Mouse (Mus musculus) CD4-positive helper T cell, adult 2 months (primary cell): ENCODE data around the gene Rad54l2.

Experiments
- DNase-seq: peaks from one replicate; pipeline ENCODE4 v3.0.0-alpha.2; 2012; ENCODE audit warnings: low read depth, missing footprints, low spot score

Rad54l2 gene

DNA sequence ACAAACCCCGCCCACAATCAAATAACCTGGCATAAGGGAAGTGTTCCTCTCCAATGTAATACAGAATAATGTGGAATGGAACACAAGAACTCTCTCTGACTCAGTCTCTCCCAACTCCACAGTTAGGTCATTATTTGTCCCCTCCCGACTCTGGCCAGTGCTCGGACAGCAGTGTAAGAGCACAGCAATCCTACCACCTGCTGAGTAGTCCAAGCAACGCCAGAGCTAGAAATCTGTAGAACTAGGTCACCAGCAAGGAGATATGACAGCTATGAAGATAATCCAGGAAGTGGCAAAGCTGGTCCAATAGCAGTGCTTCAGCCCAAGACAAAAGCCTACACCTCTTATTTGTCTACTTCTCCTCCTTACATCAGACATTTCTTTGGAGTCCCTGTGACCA lies 112.4 kb downstream of the Rad54l2 start:
- DNase-seq, result no peak

- DNase-seq, result no peak
Measured at GRCm38 (mm10) chr9:106675965-106676364, 113.0 kb downstream of the Rad54l2 start.

DNA sequence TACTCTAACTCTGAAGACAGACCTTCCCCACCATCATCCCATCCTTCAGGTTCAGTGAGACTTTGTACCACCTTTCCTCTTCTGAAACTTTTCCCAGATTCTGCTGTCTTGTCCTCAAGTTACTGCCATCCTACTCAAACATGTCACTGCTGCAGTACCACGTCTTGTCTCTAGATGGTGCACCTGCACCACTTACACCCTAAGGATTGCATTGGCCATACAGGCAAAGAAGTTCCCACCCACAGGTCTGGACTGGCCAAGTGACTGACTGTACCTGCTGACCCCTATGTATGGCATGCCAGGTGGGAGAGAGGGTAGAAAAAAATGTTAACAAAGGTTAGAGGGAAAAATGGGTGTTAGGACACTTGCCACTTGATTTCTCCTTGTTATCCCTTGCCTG lies 113.5 kb downstream of the Rad54l2 start:
- peak; percentile 75 for DNase-seq

DNA sequence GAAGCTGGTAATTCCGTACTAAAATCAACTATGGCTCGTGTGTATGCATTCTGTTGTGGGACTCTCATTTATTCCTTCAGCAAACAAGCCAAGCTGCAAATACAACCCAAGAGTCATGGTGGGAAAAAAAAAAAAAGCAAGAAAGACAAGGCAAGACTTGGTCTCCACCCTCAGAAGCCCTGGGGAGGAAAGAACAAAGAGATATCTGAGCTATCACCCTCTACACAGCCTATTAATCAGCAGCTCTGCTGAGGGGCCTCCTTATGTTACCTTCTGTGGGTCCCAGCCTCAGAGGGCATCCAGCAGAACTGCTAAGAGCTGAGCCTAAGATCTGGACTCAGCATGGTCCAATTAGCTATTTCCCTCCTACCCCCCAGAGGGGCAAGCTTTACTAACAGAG lies 115.1 kb downstream of the Rad54l2 start:
- DNase-seq, result no peak

GRCm38 (mm10) chr9:106664856-106665255 lies 124.1 kb downstream of the Rad54l2 start:
- DNase-seq, result no peak

DNA sequence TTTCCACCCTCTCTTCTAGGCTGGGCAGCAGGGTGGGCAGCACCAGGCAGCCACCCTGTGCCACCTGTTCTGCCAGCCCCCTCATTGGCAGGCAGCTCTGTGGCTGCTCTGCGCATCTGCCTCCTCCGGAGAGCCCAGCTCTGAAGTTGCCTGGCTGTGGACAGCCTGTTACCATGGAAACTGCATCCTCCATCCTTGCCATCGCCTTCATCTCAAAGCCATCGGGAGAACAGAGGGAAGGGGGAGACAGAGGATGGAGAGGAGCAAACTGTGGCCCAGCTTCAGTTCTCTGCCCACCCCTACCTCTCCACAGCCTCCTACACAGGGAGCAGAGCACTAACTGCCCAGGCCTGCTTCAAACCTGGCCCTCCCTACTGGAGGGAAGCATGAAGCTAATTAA lies 124.6 kb downstream of the Rad54l2 start:
- no peak for DNase-seq

DNA sequence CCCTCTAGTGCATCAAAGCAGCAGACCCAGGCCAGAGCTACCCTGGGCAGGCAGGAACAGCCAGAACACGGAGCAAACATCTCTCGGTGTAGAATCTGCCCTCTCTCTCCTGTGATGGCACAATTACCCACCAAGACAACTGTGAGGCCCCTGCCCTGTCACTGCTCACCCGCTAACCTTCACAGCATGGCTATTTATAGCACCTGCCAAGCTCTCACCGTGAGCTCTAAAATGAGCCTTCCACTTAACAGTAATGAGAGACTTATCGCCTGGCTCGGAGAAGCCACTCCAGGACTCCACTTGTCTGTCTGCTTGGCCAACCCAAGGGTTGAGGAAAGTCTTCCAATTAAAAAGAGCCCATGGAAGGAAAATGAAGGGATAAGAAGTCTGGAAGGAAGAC lies 125.8 kb downstream of the Rad54l2 start:
- DNase-seq, result no peak

DNA sequence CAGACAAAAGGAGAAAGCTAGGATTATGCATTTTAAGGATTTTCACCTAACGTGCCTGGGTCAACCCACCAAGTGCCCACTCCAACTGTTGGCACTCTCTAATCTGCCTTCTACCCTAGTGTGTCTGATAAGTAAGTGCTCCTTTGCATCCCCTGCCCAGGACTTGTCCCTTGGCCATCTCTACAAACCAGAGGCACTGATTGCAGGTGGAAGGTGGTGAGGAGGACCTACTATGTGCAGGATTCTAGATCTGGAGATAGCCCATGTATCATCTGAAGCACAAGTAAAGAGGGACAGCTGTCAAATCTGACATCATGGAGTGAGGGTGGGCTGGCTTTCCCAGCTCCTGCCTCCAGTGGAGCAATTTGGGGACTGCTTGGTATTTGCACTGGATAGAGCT lies 129.1 kb downstream of the Rad54l2 start:
- DNase-seq, result no peak

DNA sequence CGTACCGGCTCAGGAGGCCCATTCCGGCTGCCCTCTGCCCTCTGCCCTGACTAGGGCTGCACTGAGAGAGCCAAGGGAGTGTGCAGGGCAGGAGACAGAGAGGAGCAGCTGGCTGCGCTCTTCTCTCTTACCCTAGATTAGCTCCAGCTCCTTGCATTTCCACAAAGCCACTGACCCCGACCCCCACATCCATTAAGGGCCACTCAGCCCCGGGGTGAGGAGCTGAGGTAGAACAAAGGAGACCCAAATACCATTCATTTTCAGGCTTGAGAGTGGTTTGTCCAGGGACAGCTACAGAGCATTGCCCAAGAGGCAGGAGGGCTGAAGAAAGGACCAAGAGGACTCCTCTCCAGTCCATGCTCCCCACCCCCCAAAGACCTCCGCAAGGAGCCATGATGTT lies 129.6 kb downstream of the Rad54l2 start:
- DNase-seq, result no peak

GRCm38 (mm10) chr9:106657592-106657991 lies 131.4 kb downstream of the Rad54l2 start:
- DNase-seq, result no peak

GRCm38 (mm10) chr9:106656820-106657219 lies 132.2 kb downstream of the Rad54l2 start:
- no peak for DNase-seq

DNA sequence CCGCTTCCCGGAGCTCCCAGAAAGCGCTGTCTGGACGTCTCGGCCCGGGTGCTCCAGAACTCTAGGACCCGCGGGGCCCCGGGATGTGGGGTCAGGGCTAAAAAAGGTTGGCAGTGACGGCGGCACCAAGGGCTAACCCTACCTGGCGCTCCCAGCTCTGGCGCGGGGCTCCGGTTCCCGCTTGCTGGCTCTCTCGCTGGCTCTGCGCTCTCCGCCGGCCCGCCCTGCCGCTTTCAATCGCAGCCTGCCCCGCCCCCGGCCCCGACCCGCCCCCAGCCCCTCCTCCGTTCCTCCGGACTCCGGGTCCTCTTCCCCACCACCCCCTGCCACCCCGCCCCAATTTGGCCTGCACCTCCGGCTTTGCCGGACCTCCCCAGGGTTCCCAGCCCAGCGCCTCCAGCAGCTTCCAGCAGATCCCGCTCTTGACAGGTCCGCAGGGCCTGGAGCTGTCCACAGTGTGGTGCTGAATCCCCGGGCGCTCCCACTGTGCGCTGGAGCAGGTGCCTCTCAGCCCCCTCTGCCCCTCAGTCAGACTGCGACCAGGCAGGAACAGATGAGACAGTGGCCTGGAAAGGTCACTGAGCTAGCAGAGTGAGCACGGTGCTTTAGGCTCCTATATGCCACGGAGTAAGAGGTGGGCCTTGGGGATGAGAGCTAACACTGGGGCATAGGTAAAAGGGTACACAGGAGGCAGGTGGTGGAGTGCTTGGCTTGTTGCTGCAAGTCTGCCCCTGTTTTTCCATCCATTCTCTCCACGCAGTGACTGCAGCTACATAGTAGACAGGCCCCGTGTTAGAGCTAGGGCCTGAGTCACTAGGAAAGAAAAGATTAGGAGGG lies 132.9 kb downstream of the Rad54l2 start, which contains the start of gene Grm2:
Gene Grm2, minus strand, starts transcription at position 199 of the 837 bp plus-strand sequence.
- DNase-seq, result peak; percentile 19

- no peak for DNase-seq
Measured at GRCm38 (mm10) chr9:106652720-106653119, 136.3 kb downstream of the Rad54l2 start.

DNA sequence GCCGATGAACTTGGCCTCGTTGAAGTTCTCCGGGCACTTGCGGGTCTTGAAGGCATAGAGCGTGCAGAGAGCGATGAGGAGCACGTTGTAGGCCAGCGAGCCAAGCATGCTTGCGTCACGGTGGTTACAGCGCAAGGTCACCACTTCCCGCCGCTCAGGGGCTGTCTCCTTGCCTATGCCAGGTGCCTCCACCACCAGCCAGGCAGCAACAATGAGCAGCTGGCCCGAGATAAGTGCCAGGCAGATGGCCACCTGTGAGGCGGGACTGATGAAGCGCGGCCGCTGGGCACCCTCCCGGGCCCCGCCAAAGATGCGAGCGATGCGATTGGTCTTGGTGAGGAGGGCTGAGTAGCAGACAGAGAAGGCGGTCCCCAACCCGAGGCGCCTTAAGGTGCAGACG lies 141.8 kb downstream of the Rad54l2 start:
- DNase-seq, result no peak

DNA sequence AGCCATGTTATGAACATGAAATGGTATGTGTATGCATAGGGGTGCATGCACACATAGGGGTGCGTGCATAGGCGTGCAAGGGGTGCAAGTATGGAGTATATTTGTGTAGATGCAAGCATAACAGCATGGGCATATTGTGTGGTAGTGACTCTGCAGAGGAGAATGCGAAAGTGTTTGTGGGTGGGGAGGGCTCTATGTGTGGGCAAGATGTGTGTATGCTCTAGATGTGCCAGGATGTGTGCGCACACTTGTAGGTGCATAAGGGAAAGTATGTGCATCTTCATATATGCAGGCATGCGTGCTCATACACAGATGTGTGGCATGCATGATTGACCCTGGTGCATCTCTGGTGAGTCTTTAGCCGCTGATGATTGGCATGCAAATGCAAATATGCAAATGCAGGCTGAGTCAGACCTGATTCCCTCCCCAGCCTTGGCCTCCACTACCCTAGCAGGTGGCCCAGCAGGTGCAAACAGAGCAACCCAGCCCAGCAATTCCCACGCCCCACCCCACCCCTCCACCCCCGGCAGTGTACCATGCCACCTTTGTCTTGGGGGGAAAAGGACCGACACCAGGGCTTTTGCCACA lies 143.2 kb downstream of the Rad54l2 start:
- DNase-seq, result no peak

DNA sequence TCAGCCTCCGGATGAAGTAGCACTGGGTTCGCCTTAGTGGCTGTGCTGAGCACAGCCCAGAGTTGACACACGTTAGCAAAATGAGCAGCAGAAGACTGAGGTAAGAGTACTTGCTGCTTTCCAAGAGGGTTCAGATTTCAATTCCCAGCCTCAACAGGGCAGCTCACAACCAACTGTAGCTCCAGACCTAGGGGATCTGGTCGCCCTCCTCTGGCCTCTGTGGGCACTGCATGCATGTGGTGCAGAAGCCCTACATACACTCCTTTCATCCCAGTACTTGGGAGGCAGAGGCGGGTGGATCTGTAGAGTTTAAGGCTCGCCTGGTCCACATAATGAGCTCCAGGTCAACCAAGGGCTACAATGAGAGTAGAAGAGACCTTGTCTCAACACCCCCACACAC lies 145.2 kb downstream of the Rad54l2 start:
- DNase-seq, result no peak

DNA sequence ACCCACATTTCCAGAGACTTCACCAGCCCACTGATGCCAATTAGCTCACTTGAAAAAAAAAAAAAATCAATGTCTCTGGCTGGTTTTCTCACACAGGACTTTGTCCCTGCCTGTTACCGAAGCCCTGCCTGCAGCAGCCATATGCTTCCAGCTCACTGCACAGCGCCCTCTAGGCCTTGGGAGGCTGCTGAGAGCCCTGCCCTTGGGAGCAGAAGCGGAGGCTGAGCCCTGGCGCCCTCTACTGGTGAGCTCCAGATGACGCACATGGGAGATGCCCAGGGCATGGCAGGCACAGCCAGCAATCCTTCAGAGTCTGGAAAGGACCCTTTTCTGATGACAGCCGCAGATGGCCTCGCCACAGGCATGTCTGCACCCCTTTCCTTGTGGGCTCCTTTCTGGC lies 145.9 kb downstream of the Rad54l2 start:
- DNase-seq, result peak; percentile 65

DNA sequence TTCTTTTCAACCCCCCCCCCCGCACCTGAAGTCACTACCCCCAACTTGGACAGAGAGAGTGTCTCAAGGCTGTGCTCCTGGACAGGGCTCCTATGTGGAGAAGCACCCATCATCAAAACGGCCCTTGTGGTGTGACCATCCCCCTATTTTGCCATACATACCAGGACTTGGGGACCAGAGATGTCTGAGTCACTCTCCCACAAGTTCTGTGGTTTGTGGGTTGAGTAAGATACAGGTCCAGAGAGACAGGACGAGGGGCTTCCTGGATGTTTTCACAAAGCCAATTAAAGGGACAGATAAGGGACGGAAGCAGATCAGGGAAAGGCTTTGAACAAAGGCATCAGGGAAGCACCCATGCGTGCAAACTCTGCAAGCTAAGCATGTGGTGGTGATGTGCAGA lies 147.6 kb downstream of the Rad54l2 start:
- no peak for DNase-seq

GRCm38 (mm10) chr9:106638154-106638553 lies 150.8 kb downstream of the Rad54l2 start:
- no peak for DNase-seq
